Mouse (Mus musculus): Measurements from ENCODE around the gene Fkbp4. TPM values are rescaled to one million over a fixed set of nuclear protein-coding genes. Genes with fewer than 3 reads are reported as not detected.
"Not testable (repeated sequence)": the region's sequence is repeated elsewhere in the genome, so short reads cannot be mapped to it uniquely, and the experiment has no call there.

Fkbp4 gene
- polyA plus RNA-seq, 1 experiment from 2014 or later = 427 TPM

DNA sequence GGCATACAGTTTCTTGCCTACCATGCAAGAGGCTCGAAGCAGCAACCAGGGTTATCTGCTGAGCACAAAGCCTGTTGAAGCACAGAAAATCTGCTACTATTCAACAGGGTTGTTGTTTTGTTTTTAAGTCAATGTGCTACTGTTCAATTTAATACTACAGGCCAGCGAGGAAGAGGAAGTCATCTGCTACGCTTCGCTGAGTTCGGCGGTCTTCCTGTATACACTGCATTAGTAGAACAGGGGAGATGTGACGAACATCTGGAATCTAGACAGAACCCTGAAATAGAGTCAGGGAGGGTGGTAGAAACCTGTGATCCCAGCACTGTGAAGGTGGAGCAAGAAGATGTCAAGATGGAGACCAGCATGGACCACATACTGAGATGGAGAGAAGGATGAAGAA lies 54.7 kb downstream of the Fkbp4 start:
- WGBS = 72% methylated on average over 7 of the region's 7 CpGs
- Histone ChIP-seq H3K4me2 (ENCODE audit: low read depth, low read length) (no peak overlapping the region), H3K9ac (ENCODE audit: low read length) (no peak overlapping the region), H3K9me3 (ENCODE audit: control insufficient read depth, low read length) (no peaks in the 10 kb centered on the region), H3K27me3 (ENCODE audit: control insufficient read depth, insufficient read depth, low read depth, low read length) (no peaks in the 10 kb centered on the region), H3K27ac (ENCODE audit: low read length) (no peak overlapping the region), H3K4me3 (ENCODE audit: low read length) (no peak overlapping the region), H3K36me3 (ENCODE audit: control insufficient read depth, insufficient read depth, low read length) (no peaks in the 10 kb centered on the region), H3K4me1 (replicated peaks; ENCODE audit: control insufficient read depth, insufficient read depth, low read length) (no peaks in the 10 kb centered on the region)
- no peak for ATAC-seq (ENCODE audit: low read depth)

DNA sequence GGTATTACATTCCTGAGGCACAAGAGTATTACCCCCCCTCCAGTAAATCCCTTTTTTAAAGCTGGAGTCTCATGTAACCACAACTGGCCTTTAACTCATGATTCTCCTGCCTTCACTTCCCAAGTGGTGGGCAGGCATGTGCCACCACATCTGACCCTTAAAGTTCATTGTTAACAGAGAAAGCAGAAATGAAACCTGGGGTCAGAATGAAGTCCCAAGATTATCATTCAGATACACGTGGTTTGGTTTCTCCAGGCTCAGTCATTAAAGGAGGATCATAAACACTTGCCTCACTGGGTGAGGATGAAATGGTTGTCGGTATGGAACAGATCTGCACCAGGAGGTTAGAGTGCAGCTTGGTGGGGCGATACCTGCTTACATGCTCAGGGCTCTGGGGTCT lies 57.2 kb downstream of the Fkbp4 start:
- ATAC-seq (ENCODE audit: low read depth) = no peak
- H3K27ac ChIP-seq (ENCODE audit: low read length) = no peak overlapping the region
- H3K4me3 ChIP-seq (ENCODE audit: low read length) = no peak overlapping the region
- peaks cover 10% of the 10 kb centered on the region for H3K36me3 ChIP-seq (ENCODE audit: control insufficient read depth, insufficient read depth, low read length)
- no peaks in the 10 kb centered on the region for H3K9me3 ChIP-seq (ENCODE audit: control insufficient read depth, low read length)
- no peaks in the 10 kb centered on the region for H3K27me3 ChIP-seq (ENCODE audit: control insufficient read depth, insufficient read depth, low read depth, low read length)
- no peaks in the 10 kb centered on the region for H3K4me1 ChIP-seq (replicated peaks; ENCODE audit: control insufficient read depth, insufficient read depth, low read length)
- no peak overlapping the region for H3K4me2 ChIP-seq (ENCODE audit: low read depth, low read length)
- 57% methylated on average over 3 of the region's 3 CpGs for WGBS
- H3K9ac ChIP-seq (ENCODE audit: low read length) = no peak overlapping the region

DNA sequence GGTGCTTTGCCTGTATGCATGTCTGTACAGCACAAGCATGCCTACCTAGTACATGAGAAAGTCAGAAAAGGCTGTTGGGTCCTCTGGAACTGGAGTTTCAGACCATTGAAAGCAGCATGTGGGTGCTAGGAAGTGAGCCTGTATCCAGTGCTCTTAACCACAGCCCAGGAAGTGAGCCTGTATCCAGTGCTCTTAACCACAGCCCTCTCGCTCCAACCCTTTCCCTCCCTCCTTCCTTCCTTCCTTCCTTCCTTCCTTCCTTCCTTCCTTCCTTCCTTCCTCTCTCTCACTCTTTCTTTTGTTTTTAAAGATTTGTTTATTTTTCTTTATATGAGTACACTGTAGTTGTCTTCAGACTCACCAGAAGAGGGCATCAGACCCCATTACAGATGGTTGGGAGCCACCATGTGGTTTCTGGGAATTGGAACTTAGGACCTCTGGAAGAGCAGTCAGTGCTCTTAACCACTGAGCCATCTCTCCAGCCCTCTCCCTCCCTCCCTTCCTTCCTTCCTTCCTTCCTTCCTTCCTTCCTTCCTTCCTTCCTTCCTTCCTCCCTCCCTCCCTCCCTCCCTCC lies 57.8 kb downstream of the Fkbp4 start:
- not testable (repeated sequence) for H3K4me3 ChIP-seq (ENCODE audit: low read length); H3K27me3 ChIP-seq (ENCODE audit: control insufficient read depth, insufficient read depth, low read depth, low read length); H3K4me2 ChIP-seq (ENCODE audit: low read depth, low read length); H3K27ac ChIP-seq (ENCODE audit: low read length); ATAC-seq (ENCODE audit: low read depth); H3K9me3 ChIP-seq (ENCODE audit: control insufficient read depth, low read length); H3K4me1 ChIP-seq (replicated peaks; ENCODE audit: control insufficient read depth, insufficient read depth, low read length); H3K9ac ChIP-seq (ENCODE audit: low read length)
- WGBS = 48% methylated on average over 1 of the region's 1 CpGs
- H3K36me3 ChIP-seq (ENCODE audit: control insufficient read depth, insufficient read depth, low read length) = peaks cover 10% of the 10 kb centered on the region

Other genes with a start within 250 kb of the Fkbp4 start
- gene Tead4, start 137.9 kb downstream of the Fkbp4 start, polyA plus RNA-seq (2015; fragmentation: Nextera tagmentation; extraction: Ambion mirVana) = 5.5 and 5.9 TPM in 2 replicates
- 19.3 and 21.6 TPM in 2 replicates for gene Tulp3, start 82.8 kb downstream of the Fkbp4 start, polyA plus RNA-seq (2015; fragmentation: Nextera tagmentation; extraction: Ambion mirVana)
- gene Rhno1, start 75.8 kb downstream of the Fkbp4 start, polyA plus RNA-seq (2015; fragmentation: Nextera tagmentation; extraction: Ambion mirVana) = 113 and 117 TPM in 2 replicates
- gene Foxm1, start 75.7 kb downstream of the Fkbp4 start, polyA plus RNA-seq (2015; fragmentation: Nextera tagmentation; extraction: Ambion mirVana) = 39.6 and 43.2 TPM in 2 replicates
- gene Tex52, start 63.2 kb downstream of the Fkbp4 start, polyA plus RNA-seq (2015; fragmentation: Nextera tagmentation; extraction: Ambion mirVana) = 0.31 and 0.65 TPM in 2 replicates
- not detected in 2 replicates for gene Gm44596, start 63.2 kb downstream of the Fkbp4 start, polyA plus RNA-seq (2015; fragmentation: Nextera tagmentation; extraction: Ambion mirVana)
- gene Nrip2, start 39.4 kb downstream of the Fkbp4 start, polyA plus RNA-seq (2015; fragmentation: Nextera tagmentation; extraction: Ambion mirVana) = 3.5 and 3.6 TPM in 2 replicates
- gene Itfg2, start 13.7 kb downstream of the Fkbp4 start, polyA plus RNA-seq (2015; fragmentation: Nextera tagmentation; extraction: Ambion mirVana) = 29.6 and 32.2 TPM in 2 replicates
- gene Pzp, start 88.0 kb upstream of the Fkbp4 start, polyA plus RNA-seq (2015; fragmentation: Nextera tagmentation; extraction: Ambion mirVana) = 0.79 and 7.8 TPM in 2 replicates
- 4.9 and 7.3 TPM in 2 replicates for gene A2ml1, start 142.9 kb upstream of the Fkbp4 start, polyA plus RNA-seq (2015; fragmentation: Nextera tagmentation; extraction: Ambion mirVana)
- gene Klrb1a, start 184.9 kb upstream of the Fkbp4 start, polyA plus RNA-seq (2015; fragmentation: Nextera tagmentation; extraction: Ambion mirVana) = not detected in 2 replicates
- 0.50 TPM in 1 of 2 replicates, not detected in the other for gene Clec2h, start 223.7 kb upstream of the Fkbp4 start, polyA plus RNA-seq (2015; fragmentation: Nextera tagmentation; extraction: Ambion mirVana)

Measured in lung, embryonic 16.5 days (tissue).